Mouse (Mus musculus): Measurements from ENCODE around the gene Rd3.

DNA sequence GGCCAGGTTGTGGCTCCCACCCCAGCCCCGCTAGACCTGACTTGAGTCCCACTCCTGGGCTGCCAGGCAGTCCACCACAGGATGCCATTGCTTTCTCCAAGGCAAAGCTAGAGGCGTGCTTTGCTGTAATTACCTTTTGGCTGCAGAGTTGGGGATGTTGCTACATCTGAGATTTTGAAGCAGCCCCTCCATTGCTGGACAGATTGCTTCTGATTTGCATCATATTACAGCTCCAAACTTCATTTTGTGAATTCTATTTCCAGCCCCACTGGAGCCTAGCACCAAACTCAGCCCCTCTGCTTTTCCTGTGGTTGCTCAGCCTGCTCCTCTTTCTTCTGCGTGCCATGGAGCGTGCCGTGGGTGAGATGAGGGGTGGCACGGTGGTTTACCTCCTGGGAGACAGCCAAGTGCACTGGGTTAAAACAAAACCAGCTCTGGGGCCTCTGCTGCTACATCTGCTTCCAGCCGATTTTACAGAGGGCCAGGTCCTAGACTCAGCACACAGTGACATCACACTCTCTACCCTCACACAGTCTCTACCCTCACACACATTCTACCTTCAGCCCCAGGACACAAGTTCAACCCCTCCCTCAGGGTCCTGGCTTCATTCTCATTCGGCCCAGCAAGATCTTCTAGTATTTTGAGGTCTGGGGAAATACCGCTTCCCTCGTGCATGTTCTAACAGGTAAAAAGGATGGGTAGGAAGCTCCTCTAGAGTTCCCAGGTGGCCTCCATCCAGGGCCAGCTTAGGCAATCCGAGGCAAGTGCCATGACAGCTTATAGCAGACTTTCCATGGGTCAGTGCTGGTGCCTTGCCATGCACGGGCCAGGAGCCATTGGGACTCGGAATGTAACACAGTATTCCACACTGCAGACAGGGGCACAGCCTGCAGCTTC, 2.4 kb upstream of the Rd3 start:
- TF ChIP-seq E2F4 (IDR thresholded peaks at IDR 0.05; ENCODE audit: insufficient read depth): no peak
- TF ChIP-seq POLR2AphosphoS2 (IDR thresholded peaks at IDR 0.05; ENCODE audit: insufficient read length, low read depth): no peak
- no peak for TF ChIP-seq POLR2A (IDR thresholded peaks at IDR 0.05; ENCODE audit: insufficient read length, low read depth)

Measured in myocyte (in vitro differentiated cells).